Mouse (Mus musculus) CD4-positive, CD25-positive, alpha-beta regulatory T cell, adult 2 months (primary cell): ENCODE results near the gene Thop1.

Source experiments
- DNase-seq: peaks from one replicate; pipeline ENCODE4 v3.0.0-alpha.2; 2012; ENCODE audit warnings: low read depth, low spot score

Thop1 gene

DNA sequence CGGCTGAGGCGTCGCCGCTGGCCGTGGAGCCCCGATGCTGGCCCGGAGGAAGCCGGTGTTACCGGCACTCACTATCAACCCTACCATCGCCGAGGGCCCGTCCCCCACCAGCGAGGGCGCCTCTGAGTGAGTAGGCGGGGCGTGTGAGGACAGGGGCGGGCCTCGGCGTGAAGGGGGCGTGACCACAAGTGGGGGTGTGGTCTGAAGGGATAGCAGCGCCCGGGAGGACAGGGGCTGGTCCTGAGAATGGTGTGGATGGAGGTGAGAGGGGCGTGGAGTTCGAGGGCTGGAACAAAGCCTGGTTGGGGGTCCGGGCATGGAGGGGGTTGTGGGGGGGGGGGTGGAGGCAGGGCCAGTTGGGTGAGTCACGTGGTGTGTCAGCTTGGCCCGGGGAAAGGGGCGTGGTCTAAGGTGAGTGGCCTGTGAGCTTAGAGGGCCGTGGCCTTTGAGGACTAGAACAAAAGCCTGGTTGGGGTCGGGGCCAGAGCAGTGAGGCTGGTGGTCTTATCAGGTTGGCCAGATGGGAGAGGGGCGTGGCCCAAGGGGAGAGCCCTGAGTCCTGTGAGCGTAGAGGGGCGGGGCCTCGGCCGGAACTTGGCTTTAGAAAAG, 36.4 kb downstream of the Thop1 start:
- peak; percentile 92 for DNase-seq

DNA sequence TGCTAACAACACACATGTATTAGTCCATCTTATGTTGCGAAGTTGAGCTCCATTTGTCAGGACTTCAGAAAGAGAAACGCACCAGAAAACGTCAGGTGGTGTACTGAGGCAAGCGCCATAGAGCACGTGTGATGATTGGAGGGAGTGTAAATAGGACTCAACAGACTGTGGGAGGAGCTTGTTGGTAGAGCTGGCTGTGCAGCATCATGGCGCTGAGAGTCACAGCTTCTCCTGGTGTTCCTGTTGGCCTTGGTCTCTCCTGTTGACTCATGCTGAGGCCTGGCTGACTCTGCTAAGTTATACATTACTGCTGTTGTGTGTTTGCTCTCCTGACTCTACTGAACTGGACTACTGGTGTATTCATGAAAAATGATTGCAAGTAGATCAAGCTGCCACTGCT, 43.1 kb downstream of the Thop1 start:
- no peak for DNase-seq

DNA sequence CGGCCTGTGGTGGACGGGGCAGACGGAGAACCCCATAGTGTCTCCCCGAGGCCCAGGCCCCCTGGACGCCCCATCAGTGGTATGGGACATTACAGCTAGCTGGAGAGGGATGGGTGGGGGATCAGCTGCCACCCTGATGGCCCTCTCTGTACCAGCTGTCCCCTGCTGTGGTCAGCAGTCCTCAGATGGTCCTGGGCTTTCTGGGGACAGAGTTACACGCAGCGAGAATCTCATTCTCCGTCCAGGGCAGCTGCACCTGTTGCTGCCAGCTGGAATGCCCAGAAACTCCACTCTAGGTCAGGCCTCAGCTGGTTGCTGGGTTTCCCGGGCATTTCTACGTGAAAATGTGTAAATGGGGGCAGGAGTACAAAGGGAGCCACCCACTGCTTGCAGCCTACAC, 49.8 kb downstream of the Thop1 start:
- DNase-seq = no peak

- DNase-seq = no peak
These were observed 50.8 kb downstream of the Thop1 start for GRCm38 (mm10) chr10:81120650-81121049.

GRCm38 (mm10) chr10:81122889-81123288, 53.1 kb downstream of the Thop1 start:
- no peak for DNase-seq

- DNase-seq = no peak
These were observed 53.7 kb downstream of the Thop1 start for GRCm38 (mm10) chr10:81123500-81123899.
